Mouse (Mus musculus) megakaryocyte, adult 5-6 weeks (primary cell): Measurements from ENCODE around the gene Ceacam2. TPM values are rescaled to one million over a fixed set of nuclear protein-coding genes. Genes with fewer than 3 reads are reported as not detected.
"Not testable (repeated sequence)": the region's sequence is repeated elsewhere in the genome, so short reads cannot be mapped to it uniquely, and the experiment has no call there.

ENCODE experiments used
- ATAC-seq: 2 replicates; pipeline ENCODE4 v1.8.0; 2016; ENCODE audit warnings: mild to moderate bottlenecking, inconsistent platforms; ENCODE audit not compliant: poor library complexity, severe bottlenecking
- total RNA-seq, 2 experiments: library from RNA; stranded (forward) in 1 of 2; stranded (reverse) in 1 of 2; fragments of 153-499, 151-499 nt in 1 of 2; fragments of 221-1000, 200-1000 nt in 1 of 2; gene quantifications; 2 replicates each; pipeline versions ENCODE4 v1.2.3 to v1.2.4; 2015 to 2017

Ceacam2 gene
- total RNA-seq (2015) = 0.16 and 0.46 TPM in 2 replicates
- 0.04 TPM in 1 of 2 replicates, not detected in the other for total RNA-seq (2017)

DNA sequence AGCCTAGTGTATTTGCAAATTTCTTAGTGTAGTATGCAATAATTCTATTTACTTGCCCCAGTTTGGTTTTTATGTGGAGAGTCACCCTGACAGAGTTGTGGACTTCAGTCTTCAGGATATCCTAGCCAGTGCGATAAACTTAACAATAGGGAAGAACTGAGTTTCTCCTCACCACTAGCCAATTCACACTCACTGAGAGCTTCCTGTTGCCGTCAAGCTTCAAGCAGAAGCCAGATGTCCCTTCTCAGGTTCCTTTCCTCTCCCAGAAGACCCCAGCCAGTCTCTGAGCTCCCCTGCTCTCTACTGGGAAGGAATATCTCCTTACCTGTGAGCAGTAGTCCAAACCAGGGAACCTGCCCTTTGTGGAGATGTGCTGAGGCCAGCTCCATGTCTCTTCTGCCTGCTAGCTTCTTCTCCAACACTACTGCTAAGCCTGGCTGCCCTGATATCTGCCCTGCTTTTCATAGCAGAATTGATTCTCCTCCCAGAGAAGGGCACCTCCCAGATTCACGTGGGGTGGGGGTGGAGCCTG is at the start of gene Ceacam2:
Gene Ceacam2, minus strand, starts transcription at position 482 of the 532 bp plus-strand sequence.
- peak; percentile 59; the same call in 1 of the 2 replicates for ATAC-seq

- ATAC-seq = no peak
These were observed 45.9 kb upstream of the Ceacam2 start for GRCm38 (mm10) chr7:25585351-25586204.

- ATAC-seq = no peak
These were observed 45.0 kb upstream of the Ceacam2 start for GRCm38 (mm10) chr7:25584651-25585050.

DNA sequence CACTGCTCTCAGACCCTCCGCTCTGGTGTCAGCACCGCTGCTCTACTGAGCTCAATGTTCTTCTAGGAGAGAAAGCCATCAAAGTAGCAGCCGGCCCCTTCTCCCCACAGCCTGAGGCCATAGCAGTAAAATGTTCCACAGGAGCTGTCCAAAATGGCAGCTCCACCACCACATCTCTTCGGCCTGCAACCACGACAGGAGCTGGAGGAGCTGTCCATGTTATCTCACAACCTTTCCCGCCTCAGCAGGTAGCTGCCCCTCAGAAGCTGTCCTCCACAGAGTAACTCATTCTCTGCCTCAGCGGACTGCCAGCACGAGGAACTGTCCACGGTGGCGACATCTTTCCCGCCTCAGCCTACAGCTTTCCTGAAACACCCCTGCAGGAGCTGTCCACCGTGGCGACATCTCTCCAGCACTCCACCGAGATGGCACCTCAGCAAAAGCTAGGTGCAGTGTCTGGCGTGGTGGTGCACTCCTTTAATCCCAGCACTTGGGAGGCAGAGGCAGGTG is 42.7 kb upstream of the Ceacam2 start:
- no peak for ATAC-seq

DNA sequence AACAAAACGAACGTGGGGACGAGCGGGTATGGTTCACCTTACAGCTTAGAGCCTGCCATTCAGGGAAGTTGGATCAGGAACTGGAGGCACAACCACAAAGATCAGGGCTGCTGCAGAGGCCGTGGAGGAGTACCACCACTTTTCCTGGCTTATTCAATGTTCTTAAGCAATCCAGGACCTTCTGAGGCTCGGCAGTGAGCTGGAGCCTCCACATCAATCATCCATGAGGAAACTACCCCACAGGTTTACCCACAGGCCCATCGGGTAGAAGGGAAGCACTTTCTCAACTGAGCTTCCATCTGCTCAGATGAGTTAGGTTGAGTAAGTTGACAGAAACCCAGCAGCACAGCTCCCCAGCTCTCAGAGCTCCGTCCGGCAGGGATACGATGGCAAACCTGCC is 39.8 kb upstream of the Ceacam2 start:
- ATAC-seq = 0 out of 2 replicates have a peak, but pooled peaks have one; percentile 5

DNA sequence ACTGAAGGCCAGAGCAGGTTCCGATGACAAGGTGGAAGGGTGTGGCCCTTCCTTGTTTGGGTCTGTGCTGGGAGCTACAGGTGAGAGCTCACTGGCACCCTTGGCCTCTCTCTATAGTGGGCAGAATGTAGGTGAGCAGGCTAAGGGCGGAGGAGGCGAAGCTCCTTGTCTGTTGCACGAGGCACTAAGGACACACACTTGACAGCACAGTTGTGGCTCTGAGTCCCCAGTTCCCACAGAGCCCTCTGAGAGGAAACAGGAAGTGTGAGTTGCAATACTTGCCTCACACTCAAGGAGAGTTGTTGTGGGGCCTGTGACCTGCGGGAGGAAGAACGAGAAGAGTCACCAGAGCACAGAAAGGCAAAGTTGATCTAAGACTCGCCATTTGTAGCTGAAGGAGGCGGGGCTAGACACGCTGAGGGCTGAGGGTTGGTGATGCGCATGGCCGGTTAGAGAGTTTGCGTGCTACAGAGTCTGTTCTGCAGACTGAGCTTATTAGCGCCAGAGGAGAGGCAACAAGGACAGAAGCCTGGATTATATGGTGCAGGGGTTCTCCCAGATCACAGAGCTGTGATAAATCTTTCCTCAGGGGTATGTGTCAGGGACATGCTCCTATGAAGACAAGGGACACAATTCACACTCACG is 37.3 kb upstream of the Ceacam2 start:
- peak; percentile 99 for ATAC-seq

DNA sequence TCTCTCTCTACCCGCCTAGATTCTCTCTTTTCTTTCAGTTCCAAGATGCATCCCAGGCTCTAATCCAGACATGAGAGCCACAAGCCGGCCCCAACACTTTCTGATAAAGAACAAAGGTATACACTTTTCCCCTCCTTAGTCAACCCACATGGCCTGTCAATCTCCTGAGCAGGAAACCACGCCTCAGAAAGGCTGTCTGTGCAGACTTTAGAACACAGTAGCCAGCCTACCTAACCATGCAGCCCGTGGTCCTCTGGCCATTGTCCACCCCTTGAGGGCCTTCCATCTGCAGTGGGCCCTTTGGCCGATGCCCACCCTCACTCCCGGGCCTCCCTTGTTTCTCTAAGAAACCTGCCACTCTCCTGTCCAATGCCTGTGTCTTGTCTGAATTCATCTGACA is 36.7 kb upstream of the Ceacam2 start:
- not testable (repeated sequence) for ATAC-seq

- no peak for ATAC-seq
These were observed 36.2 kb upstream of the Ceacam2 start for GRCm38 (mm10) chr7:25575870-25576269.

DNA sequence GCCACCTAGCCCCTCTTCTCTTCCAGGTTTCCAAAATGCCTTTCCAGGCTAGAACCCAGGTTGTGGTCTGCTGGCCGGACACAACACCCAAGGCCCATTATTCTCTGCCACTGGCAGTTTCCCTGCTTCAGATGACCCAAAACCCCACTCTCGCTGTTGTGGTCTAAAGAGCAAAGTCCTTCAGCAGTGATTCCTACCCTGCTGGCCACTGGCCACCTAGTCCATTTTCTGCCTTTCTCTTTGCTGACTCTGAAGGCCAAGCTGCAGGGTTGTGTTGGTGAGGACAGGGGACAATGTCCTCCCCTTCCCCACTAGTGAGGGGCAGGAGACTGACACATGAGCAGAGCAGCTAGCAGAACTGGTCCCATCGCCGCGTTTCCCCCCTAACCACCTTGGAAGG is 35.4 kb upstream of the Ceacam2 start:
- ATAC-seq = no peak

DNA sequence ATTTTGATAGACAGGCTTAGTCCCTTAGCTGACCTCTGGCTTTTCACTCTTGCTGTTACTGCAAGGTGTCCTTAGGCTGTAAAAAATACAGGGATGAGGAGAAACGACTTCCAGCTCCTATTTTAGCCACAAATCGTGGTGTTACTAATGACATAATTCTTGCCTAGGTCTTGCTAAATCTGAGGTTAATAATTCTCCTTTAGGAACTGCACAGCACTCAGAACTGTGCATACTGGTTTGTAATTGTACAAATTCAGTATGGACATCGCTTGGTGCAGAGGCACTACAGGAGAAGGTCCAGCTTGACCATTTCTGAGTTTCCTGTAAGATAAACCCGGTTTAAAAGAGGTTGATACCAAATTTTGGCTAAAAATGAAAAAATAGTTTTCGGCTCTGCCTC is 34.1 kb upstream of the Ceacam2 start:
- not testable (repeated sequence) for ATAC-seq

DNA sequence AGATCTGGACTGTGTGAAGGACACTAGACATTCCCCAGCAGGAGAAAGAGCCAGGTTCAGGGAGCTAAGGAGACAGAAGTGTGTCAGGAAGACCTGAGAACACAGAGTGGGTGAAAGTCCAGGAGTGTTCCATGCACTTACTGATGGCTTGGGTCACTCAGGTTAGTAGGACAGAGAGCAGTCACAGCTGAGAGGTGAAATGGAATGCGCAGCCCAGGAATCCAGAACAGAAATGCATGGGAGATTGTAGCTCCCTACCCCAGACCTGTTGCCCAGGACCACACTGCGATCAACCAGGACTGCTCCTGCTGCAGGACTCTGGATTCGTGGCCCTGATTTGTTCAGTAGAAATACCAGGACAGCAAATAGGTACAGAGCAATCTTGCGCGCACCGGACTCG is 29.1 kb upstream of the Ceacam2 start:
- no peak for ATAC-seq

- ATAC-seq = peak; percentile 64
These were observed 1.8 kb upstream of the Ceacam2 start for GRCm38 (mm10) chr7:25541464-25541863.

DNA sequence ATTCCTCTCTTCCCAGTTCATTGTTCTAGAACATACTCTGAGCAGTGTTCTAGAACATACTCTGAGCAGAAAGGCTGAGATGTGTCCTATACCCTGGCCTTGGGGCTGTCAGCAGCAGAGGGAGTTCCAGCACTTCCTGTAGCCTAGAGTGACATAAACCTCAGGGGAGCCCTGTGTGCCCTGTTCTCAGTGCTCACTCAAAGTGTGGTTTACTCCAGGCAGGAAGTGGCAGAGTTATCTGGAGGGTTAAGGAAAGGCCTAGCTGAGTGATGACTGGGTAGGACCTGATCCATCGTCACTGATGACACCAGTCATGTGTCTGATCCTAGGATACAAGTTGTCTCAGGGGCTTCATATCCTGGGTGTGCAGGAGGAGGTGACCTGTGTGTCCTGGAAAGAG is 297 bp upstream of the Ceacam2 start:
- ATAC-seq = peak; percentile 49

GRCm38 (mm10) chr7:25530837-25531236 is 8.8 kb downstream of the Ceacam2 start:
- ATAC-seq = no peak

DNA sequence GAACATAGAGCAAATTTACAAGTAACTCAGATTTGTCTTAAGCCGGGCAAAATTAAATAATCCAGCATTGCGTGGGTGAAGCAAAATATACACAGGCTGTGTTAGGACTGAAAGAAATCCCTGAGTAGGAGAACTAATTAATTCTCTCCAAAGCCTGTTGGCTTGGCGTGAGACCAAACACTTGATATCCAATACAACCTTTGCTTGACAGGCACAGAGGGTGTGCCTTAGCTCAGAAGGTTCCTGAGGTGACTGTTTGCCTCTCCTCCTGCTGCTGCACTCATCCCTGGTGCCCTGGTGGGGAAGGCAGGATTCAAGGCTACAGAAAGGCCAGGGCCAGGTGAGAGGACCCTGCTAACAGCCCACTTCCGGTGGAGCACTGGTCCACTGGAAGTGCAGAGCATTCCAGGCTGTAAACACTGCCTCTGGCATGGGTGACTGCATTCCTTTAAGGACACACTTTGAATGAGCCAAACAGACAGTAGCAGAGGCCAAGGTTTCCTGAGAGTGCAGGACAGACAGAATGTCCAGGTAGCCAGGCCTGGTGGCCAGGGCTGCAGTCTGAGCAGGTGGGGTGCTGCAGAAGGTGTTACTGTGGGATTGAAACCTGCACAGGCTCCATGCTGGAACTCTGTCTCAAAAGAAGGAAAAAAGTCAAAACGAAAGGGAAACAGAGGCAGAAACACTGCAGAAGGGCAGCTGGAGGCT is 23.4 kb downstream of the Ceacam2 start:
- not testable (repeated sequence) for ATAC-seq

DNA sequence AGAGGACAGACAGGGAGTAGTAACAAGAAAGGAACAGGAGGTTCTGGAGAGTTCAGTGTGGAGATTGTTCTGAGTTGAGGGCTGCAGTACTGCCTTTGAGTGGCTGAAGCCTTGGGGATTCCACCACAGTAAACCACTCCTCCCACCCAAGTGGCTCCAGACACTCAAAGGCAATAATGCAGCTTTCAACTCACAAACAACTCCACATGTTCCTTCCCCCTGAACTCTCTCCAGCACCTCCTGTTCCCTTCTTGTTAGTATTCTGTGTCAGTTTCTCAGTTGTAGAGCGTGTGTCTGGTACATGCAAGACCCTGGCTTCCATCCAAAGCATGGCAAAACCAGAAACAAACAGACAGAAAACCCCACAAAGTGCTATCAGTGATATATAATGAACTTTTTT is 24.0 kb downstream of the Ceacam2 start:
- ATAC-seq = not testable (repeated sequence)

DNA sequence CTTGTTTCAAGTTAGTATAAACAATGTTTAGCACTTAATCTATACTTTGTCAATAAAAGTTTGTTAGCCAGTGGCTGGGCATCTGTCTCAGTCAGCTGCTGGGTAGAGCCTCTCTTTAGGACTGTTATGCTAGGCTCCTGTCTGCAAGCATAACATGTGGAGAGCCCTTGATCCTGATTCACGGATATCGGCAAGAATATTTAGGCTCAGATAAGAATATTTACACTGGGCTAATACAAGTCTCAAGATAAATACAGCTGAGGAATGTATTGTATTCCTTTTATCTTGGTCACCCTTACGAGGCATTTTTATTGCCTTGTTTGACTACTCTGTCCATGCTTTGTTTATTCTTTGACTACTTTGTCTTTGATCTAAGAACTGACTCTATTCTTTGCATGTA is 29.7 kb downstream of the Ceacam2 start:
- ATAC-seq = no peak

DNA sequence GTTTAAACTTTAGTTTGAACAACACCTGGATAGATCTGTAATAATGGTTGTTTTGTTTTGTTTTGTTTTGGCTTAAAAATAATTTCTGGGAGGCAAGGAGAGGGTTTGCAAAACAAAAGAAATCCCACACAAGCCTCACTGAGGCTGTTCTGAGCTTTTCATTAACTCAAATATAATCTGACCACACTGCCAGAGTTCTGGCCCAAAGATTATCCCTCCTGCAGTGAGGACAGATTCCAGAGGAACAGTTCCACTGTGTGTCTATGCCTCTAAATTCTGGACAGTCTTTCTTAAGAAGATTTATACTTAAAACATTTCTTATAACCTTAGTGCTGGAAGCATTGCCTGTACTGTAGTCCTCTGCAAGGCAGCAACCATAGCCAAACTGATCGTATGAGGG is 45.0 kb downstream of the Ceacam2 start:
- ATAC-seq = no peak

- not testable (repeated sequence) for ATAC-seq
These were observed 49.0 kb downstream of the Ceacam2 start for GRCm38 (mm10) chr7:25490698-25491097.

- not testable (repeated sequence) for ATAC-seq
These were observed 50.3 kb downstream of the Ceacam2 start for GRCm38 (mm10) chr7:25489382-25489781.

GRCm38 (mm10) chr7:25486186-25486585 is 53.5 kb downstream of the Ceacam2 start:
- ATAC-seq = no peak
